Mouse (Mus musculus) heart, embryonic 11.5 days (tissue): ENCODE measurements around the gene Clasp2. TPM values are rescaled to one million over a fixed set of nuclear protein-coding genes. Genes with fewer than 3 reads are reported as not detected.

Source experiments
- ATAC-seq: fragments of 200-750 bp; cut with Nextera tagmentation; replicated peaks from 2 replicates; pipeline ENCODE4 v1.8.0; 2017; ENCODE audit warnings: moderate library complexity; ENCODE audit not compliant: insufficient number of reproducible peaks, low FRiP score, low TSS enrichment
- H3K27ac ChIP-seq: fragments of 300-500 bp; sonication (generic); 2 replicates; pipeline ENCODE4 v1.5.1; 2014; ENCODE audit warnings: mild to moderate bottlenecking, low read depth, low read length
- H3K27me3 ChIP-seq: fragments of 300-500 bp; sonication (generic); 2 replicates; pipeline ENCODE4 v1.6.1; 2014; ENCODE audit warnings: mild to moderate bottlenecking, low read length, mixed read lengths; ENCODE audit not compliant: control insufficient read depth, insufficient read depth
- H3K36me3 ChIP-seq: fragments of 300-500 bp; sonication (generic); 2 replicates; pipeline ENCODE4 v1.6.1; 2014; ENCODE audit warnings: mild to moderate bottlenecking, low read length, moderate library complexity, mixed read lengths; ENCODE audit not compliant: control insufficient read depth, insufficient read depth
- H3K4me1 ChIP-seq: fragments of 300-500 bp; sonication (generic); 2 replicates; pipeline ENCODE4 v1.6.1; 2014; ENCODE audit warnings: low read length; ENCODE audit not compliant: control insufficient read depth, insufficient read depth
- H3K4me2 ChIP-seq: fragments of 300-500 bp; sonication (generic); 2 replicates; pipeline ENCODE4 v1.6.1; 2014; ENCODE audit warnings: mild to moderate bottlenecking, moderate library complexity
- H3K4me3 ChIP-seq: fragments of 300-500 bp; sonication (generic); 2 replicates; pipeline ENCODE4 v1.5.1; 2014; ENCODE audit warnings: low read depth, low read length
- H3K9ac ChIP-seq: fragments of 300-500 bp; sonication (generic); 2 replicates; pipeline ENCODE4 v1.6.1; 2014; ENCODE audit warnings: mild to moderate bottlenecking, low read depth, low read length, moderate library complexity
- H3K9me3 ChIP-seq: fragments of 300-500 bp; sonication (generic); replicated peaks from 2 replicates; pipeline ENCODE4 v1.6.1; 2016; ENCODE audit warnings: low read length; ENCODE audit not compliant: control insufficient read depth
- WGBS: fragments of 180-500 bp; shearing (Covaris S2); extraction: QIAGEN DNeasy Blood & Tissue Kit; methylation state at CpG from one replicate; pipeline ENCODE4 v1.1.7; 2014; ENCODE audit not compliant: insufficient replicate concordance; 5-methylcytosine and 5-hydroxymethylcytosine counted together
- polyA plus RNA-seq: library from polyadenylated mRNA; unstranded; fragments of >200 nt; fragmentation: Nextera tagmentation; extraction: Ambion mirVana; gene quantifications from 2 replicates; pipeline ENCODE4 v1.2.1, GENCODE M21; 2014

The Clasp2 gene
- polyA plus RNA-seq, 1 experiment from 2014 or later = 25.3 TPM

DNA sequence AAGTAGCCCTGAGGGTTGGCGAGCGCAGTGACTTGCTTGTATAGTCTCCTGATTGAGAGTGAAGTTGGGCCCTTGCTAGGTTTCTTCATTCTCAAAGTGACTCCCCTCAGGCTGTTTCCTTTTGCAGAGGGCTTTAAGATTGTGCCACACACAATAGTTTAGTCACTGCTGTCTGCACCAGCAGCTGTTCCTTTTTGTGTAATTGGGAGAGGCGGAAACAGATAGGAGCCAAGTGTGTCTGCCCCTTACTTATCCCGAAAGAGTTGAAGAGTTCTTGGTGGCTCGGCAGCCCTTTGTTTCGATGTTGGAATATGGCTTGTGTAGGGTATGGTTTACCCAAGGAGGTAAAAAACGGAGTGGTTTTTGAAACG lies 190.8 kb downstream of the Clasp2 start:
- WGBS = 2% methylated on average over 8 of the region's 8 CpGs

DNA sequence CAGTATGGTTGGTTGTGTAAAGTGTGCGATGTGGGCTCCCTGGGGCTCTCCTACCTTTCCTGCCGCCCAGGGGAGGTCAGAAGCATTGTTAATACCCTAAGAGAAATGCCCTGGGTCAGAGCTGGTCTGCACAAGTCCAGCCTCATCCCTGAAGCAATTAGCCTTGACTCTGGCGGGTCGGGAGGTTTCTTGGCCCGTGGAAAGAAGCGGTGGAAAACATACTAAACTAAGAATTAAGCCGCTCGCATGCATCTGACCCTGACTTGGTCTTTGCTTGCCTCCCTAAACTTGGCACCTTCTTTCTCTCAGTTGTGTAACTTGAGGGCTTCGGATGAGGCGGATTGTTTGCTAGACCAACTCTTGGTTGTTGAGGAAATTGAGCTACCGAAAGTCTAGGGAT lies 191.2 kb downstream of the Clasp2 start:
- H3K4me1 ChIP-seq = peaks cover 20% of the 10 kb centered on the region
- no peak for ATAC-seq
- no peaks in the 10 kb centered on the region for H3K9me3 ChIP-seq
- H3K36me3 ChIP-seq = no peaks in the 10 kb centered on the region
- H3K9ac ChIP-seq = peak overlapping the region; percentile 97
- H3K27me3 ChIP-seq = no peaks in the 10 kb centered on the region
- peak overlapping the region; percentile 90 for H3K27ac ChIP-seq
- peak overlapping the region; percentile 77 for H3K4me2 ChIP-seq
- WGBS = 20% methylated on average over 11 of the region's 11 CpGs
- peak overlapping the region; percentile 98 for H3K4me3 ChIP-seq

More for the DNA sequence above, 190.8 kb downstream of the Clasp2 start:
- no peak for ATAC-seq
- Histone ChIP-seq H3K4me3 (peak overlapping the region; percentile 98), H3K4me1 (peaks cover 20% of the 10 kb centered on the region), H3K27me3 (no peaks in the 10 kb centered on the region), H3K9me3 (no peaks in the 10 kb centered on the region), H3K27ac (peak overlapping the region; percentile 90), H3K36me3 (no peaks in the 10 kb centered on the region), H3K4me2 (peak overlapping the region; percentile 77), H3K9ac (peak overlapping the region; percentile 97)

DNA sequence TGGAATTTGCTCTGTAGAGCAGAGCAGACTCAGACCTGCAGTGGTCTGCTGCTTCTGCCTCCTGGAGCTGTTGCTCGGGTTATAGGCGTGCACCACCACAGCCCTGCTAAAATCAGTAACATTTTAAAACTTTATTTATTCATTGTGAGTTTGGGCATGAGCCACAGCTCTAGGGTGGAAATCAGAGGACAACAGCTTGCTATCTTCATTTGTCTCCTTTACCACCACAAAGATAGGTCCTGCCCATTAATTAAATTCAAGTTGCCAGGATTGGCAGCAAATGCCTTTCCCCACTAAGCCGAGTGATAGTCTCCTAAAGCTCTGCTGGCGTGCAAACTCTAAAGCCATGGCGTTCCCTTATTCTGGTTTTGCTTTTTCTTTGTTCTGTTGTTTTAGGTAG lies 194.4 kb downstream of the Clasp2 start:
- no peak overlapping the region for H3K27ac ChIP-seq
- no peak for ATAC-seq
- no peak overlapping the region for H3K9ac ChIP-seq
- no peaks in the 10 kb centered on the region for H3K9me3 ChIP-seq
- no peaks in the 10 kb centered on the region for H3K27me3 ChIP-seq
- no peak overlapping the region for H3K4me2 ChIP-seq
- no peak overlapping the region for H3K4me3 ChIP-seq
- H3K4me1 ChIP-seq = peaks cover 22% of the 10 kb centered on the region
- WGBS = 72% methylated on average over 5 of the region's 5 CpGs
- no peaks in the 10 kb centered on the region for H3K36me3 ChIP-seq

DNA sequence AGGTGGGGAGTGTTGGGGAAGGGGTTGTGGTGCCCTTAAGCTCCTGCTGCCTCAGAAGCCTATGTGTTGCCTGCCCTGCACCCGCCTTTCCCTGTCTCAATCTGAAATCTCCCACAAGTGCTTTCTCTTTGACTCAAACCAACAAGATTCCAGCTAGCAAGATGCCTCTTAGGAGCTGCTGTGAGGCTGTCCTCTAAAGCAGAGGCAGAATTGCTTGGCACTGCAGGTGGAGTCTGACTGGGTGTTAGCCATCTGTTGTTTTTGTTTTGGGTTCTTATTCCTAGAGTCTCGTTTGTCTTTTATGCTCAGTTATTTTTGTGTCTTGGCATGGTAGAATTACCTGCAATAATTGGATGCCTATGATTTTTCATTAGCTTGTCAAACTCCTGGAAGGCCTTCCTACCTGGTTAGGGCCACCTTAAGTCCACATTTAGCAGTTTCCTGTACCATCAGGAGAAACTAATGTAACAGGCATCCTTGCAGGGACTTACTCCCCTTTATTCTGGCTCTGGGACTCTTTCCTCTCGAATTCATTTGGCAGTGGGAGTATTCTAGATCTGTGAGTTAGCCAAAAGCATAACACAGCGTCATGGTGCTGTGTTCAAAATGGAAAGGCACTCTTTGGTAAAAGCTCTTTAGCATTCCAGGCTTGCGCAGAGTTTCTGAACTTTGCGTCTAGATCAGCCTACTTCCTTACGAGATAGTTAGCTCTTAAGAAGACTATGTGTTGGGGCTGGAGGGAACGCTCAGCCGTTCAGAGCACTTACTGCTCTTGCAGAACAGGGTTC lies 198.0 kb downstream of the Clasp2 start:
- H3K4me3 ChIP-seq = no peak overlapping the region
- H3K27ac ChIP-seq = no peak overlapping the region
- 82% methylated on average over 9 of the region's 9 CpGs for whole genome bisulfite sequencing
- no peaks in the 10 kb centered on the region for H3K27me3 ChIP-seq
- H3K4me1 ChIP-seq = peaks cover 8% of the 10 kb centered on the region
- H3K9ac ChIP-seq = no peak overlapping the region
- ATAC-seq = no peak
- H3K36me3 ChIP-seq = no peaks in the 10 kb centered on the region
- H3K4me2 ChIP-seq = no peak overlapping the region
- H3K9me3 ChIP-seq = no peaks in the 10 kb centered on the region

DNA sequence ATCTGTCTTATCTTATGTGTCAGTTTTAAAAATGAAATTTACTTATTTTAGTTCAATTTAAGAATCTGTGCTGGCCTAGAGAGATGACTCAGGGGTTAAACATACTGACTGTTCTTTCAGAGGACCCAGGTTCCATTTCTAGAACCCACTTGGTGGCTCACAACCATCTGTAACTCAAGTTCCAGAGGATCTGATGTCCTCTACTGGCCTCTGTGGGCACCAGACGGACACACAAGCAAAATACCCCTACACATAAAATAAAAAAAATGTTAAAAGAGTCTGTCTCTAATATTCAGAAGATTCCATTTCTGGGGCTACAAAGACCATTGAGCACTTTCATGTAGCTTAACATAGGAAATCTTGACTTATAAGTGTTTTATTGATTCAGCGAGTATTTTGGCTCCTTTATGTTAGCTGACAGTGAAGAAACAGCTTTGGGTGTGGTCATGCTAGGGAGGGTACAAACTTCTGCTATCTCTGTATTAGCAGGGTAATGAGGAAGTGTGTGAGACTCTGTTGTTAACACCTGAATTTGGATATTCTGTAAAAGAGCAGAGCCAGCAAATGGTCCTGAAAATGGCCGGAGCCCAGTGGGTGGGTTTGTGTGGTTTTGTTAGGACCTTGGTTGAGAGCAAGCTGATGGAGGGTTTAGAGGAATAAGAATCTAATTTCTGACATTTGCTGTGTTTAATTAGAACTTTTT lies 200.0 kb downstream of the Clasp2 start:
- WGBS = 89% methylated on average over 3 of the region's 3 CpGs
- no peak overlapping the region for H3K4me2 ChIP-seq
- H3K9me3 ChIP-seq = no peaks in the 10 kb centered on the region
- no peak overlapping the region for H3K9ac ChIP-seq
- peak; percentile 68; the same call in 1 of the 2 replicates for ATAC-seq
- H3K36me3 ChIP-seq = peaks cover 6% of the 10 kb centered on the region
- no peak overlapping the region for H3K4me3 ChIP-seq
- 0 out of 2 replicates have a peak overlapping the region, but pooled peaks have one; percentile 22 for H3K27ac ChIP-seq
- H3K4me1 ChIP-seq = peaks cover 5% of the 10 kb centered on the region; the same call in 1 of the 2 replicates
- no peaks in the 10 kb centered on the region for H3K27me3 ChIP-seq

DNA sequence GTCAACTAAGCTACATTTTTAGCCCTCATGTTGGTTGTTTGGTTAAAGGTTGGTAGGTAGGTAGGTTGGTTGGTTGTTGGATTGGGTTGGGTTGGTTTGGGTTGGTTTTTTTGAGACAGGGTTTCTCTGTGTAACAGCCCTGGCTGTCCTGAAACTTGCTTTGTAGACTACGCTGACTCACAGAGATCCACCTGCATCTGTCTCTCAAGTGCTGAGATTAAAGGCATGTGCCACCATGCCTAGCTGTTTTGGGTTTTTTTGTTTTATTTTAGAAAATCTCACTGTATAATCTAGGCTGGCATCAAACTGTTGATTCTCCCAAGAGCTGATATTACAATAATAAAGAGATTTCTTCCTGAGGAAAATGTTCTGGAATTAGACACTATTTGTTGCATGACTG lies 202.1 kb downstream of the Clasp2 start:
- H3K36me3 ChIP-seq = peaks cover 11% of the 10 kb centered on the region
- ATAC-seq = no peak
- no peaks in the 10 kb centered on the region for H3K9me3 ChIP-seq
- H3K27me3 ChIP-seq = no peaks in the 10 kb centered on the region
- H3K4me2 ChIP-seq = no peak overlapping the region
- H3K27ac ChIP-seq = no peak overlapping the region
- peaks cover 2% of the 10 kb centered on the region; the same call in 1 of the 2 replicates for H3K4me1 ChIP-seq
- no peak overlapping the region for H3K4me3 ChIP-seq
- no peak overlapping the region for H3K9ac ChIP-seq
- WGBS = 84% methylated on average over 1 of the region's 1 CpGs

DNA sequence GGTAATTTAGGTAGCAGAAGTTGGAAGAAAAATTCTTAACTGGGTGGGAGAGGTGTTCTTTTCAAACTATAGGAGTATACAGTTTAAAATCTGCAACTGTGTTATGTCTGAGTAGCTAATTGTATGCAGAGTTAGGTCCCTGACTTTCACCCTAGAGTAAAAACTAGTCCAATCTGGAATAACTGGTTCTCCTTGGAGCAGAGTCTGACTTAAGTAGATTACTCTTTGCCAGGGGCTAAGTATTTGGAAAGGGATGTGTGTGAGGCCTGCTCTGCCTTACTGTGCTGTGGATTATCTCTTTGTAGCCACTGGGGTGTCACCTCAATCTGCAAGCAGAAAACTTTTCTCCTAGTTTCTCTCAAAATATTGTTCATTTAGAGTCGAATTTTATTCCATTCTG lies 205.9 kb downstream of the Clasp2 start:
- no peak overlapping the region for H3K4me2 ChIP-seq
- 83% methylated on average over 1 of the region's 1 CpGs for WGBS
- peaks cover 13% of the 10 kb centered on the region for H3K36me3 ChIP-seq
- no peak for ATAC-seq
- no peaks in the 10 kb centered on the region for H3K9me3 ChIP-seq
- H3K27ac ChIP-seq = no peak overlapping the region
- no peak overlapping the region for H3K9ac ChIP-seq
- no peak overlapping the region for H3K4me3 ChIP-seq
- no peaks in the 10 kb centered on the region for H3K27me3 ChIP-seq
- H3K4me1 ChIP-seq = no peaks in the 10 kb centered on the region

DNA sequence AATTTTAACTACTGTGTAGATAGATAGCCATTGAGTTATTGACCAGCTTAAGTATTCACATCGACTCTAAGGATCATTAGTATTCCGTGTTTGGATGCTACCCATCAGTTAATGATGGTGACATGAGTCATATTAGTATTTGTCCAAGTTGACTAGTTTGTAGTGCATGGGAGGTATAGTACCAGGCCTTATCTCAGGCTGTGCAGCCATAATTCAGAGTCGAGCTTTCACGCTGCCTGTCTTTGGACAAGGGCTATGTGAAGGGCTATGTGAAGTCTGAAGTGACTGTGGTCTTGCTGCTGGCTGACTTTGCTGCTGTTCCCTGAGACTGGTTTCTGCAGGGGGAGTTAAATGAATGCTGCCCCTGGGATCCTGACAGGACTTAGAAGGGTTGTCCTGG lies 216.5 kb downstream of the Clasp2 start:
- WGBS = 95% methylated on average over 4 of the region's 4 CpGs
- Histone ChIP-seq H3K4me1 (no peaks in the 10 kb centered on the region), H3K36me3 (peaks cover 15% of the 10 kb centered on the region), H3K27ac (no peak overlapping the region), H3K4me3 (no peak overlapping the region), H3K9me3 (no peaks in the 10 kb centered on the region), H3K9ac (no peak overlapping the region), H3K4me2 (no peak overlapping the region), H3K27me3 (no peaks in the 10 kb centered on the region)
- no peak for ATAC-seq
